Mouse (Mus musculus): ENCODE measurements around the gene Naa11. TPM values are rescaled to one million over a fixed set of nuclear protein-coding genes. Genes with fewer than 3 reads are reported as not detected.

The Naa11 gene
- polyA plus RNA-seq, 1 experiment from 2014 or later, result not detected

- no peaks in the 10 kb centered on the region for H3K4me1 ChIP-seq
- no peaks in the 10 kb centered on the region for H3K27me3 ChIP-seq (replicated peaks)
- H3K9me3 ChIP-seq (replicated peaks), result no peaks in the 10 kb centered on the region
- H3K4me3 ChIP-seq (replicated peaks), result no peak overlapping the region
- ATAC-seq (ENCODE audit: low FRiP score), result no peak
- H3K27ac ChIP-seq (replicated peaks), result no peak overlapping the region
- H3K4me2 ChIP-seq, result no peak overlapping the region
- H3K36me3 ChIP-seq, result no peaks in the 10 kb centered on the region
- WGBS, result 68% methylated on average over 14 of the region's 14 CpGs
- no peak overlapping the region for H3K9ac ChIP-seq (replicated peaks)
These were observed 9.5 kb downstream of the Naa11 start for GRCm38 (mm10) chr5:97382548-97383222.

GRCm38 (mm10) chr5:97379976-97380375, 12.2 kb downstream of the Naa11 start:
- H3K27me3 ChIP-seq (replicated peaks), result no peaks in the 10 kb centered on the region
- H3K27ac ChIP-seq (replicated peaks), result no peak overlapping the region
- H3K9ac ChIP-seq (replicated peaks), result no peak overlapping the region
- no peak overlapping the region for H3K4me2 ChIP-seq
- no peaks in the 10 kb centered on the region for H3K36me3 ChIP-seq
- no peak for ATAC-seq (ENCODE audit: low FRiP score)
- no peak overlapping the region for H3K4me3 ChIP-seq (replicated peaks)
- WGBS, result 16% methylated on average over 3 of the region's 3 CpGs
- no peaks in the 10 kb centered on the region for H3K4me1 ChIP-seq
- no peaks in the 10 kb centered on the region for H3K9me3 ChIP-seq (replicated peaks)

- WGBS, result 71% methylated on average over 8 of the region's 8 CpGs
- H3K4me3 ChIP-seq (replicated peaks), result no peak overlapping the region
These were observed 27.4 kb downstream of the Naa11 start for GRCm38 (mm10) chr5:97364781-97365180.

GRCm38 (mm10) chr5:97364252-97364651, 27.9 kb downstream of the Naa11 start:
- Histone ChIP-seq H3K27me3 (replicated peaks) (no peaks in the 10 kb centered on the region), H3K4me3 (replicated peaks) (no peak overlapping the region), H3K36me3 (no peaks in the 10 kb centered on the region), H3K4me1 (no peaks in the 10 kb centered on the region), H3K4me2 (no peak overlapping the region), H3K9ac (replicated peaks) (no peak overlapping the region), H3K9me3 (replicated peaks) (no peaks in the 10 kb centered on the region), H3K27ac (replicated peaks) (no peak overlapping the region)
- no peak for ATAC-seq (ENCODE audit: low FRiP score)
- WGBS, result 43% methylated on average over 8 of the region's 8 CpGs

More at GRCm38 (mm10) chr5:97364781-97365180, 27.4 kb downstream of the Naa11 start:
- Histone ChIP-seq H3K4me2 (no peak overlapping the region), H3K9me3 (replicated peaks) (no peaks in the 10 kb centered on the region), H3K27ac (replicated peaks) (no peak overlapping the region), H3K27me3 (replicated peaks) (no peaks in the 10 kb centered on the region), H3K36me3 (no peaks in the 10 kb centered on the region), H3K9ac (replicated peaks) (no peak overlapping the region), H3K4me1 (no peaks in the 10 kb centered on the region)
- no peak for ATAC-seq (ENCODE audit: low FRiP score)

GRCm38 (mm10) chr5:97362539-97362938, 29.6 kb downstream of the Naa11 start:
- Histone ChIP-seq H3K27me3 (replicated peaks) (no peaks in the 10 kb centered on the region), H3K9me3 (replicated peaks) (no peaks in the 10 kb centered on the region), H3K36me3 (no peaks in the 10 kb centered on the region), H3K4me2 (no peak overlapping the region), H3K4me1 (no peaks in the 10 kb centered on the region), H3K4me3 (replicated peaks) (no peak overlapping the region), H3K9ac (replicated peaks) (no peak overlapping the region), H3K27ac (replicated peaks) (no peak overlapping the region)
- 40% methylated on average over 2 of the region's 2 CpGs for WGBS
- no peak for ATAC-seq (ENCODE audit: low FRiP score)

GRCm38 (mm10) chr5:97359104-97359503, 33.1 kb downstream of the Naa11 start:
- H3K4me3 ChIP-seq (replicated peaks), result no peak overlapping the region
- no peaks in the 10 kb centered on the region for H3K9me3 ChIP-seq (replicated peaks)
- H3K27ac ChIP-seq (replicated peaks), result no peak overlapping the region
- no peaks in the 10 kb centered on the region for H3K4me1 ChIP-seq
- WGBS, result 80% methylated on average over 4 of the region's 4 CpGs
- no peak overlapping the region for H3K4me2 ChIP-seq
- H3K36me3 ChIP-seq, result no peaks in the 10 kb centered on the region
- no peak for ATAC-seq (ENCODE audit: low FRiP score)
- no peaks in the 10 kb centered on the region for H3K27me3 ChIP-seq (replicated peaks)
- no peak overlapping the region for H3K9ac ChIP-seq (replicated peaks)

GRCm38 (mm10) chr5:97356135-97356534, 36.0 kb downstream of the Naa11 start:
- Histone ChIP-seq H3K9ac (replicated peaks) (no peak overlapping the region), H3K27me3 (replicated peaks) (no peaks in the 10 kb centered on the region), H3K4me2 (no peak overlapping the region), H3K9me3 (replicated peaks) (no peaks in the 10 kb centered on the region), H3K4me3 (replicated peaks) (no peak overlapping the region), H3K27ac (replicated peaks) (no peak overlapping the region), H3K36me3 (no peaks in the 10 kb centered on the region), H3K4me1 (no peaks in the 10 kb centered on the region)
- ATAC-seq (ENCODE audit: low FRiP score), result no peak
- WGBS, result 71% methylated on average over 2 of the region's 2 CpGs

- 98% methylated on average over 2 of the region's 2 CpGs for WGBS
- no peak for ATAC-seq (ENCODE audit: low FRiP score)
These were observed 37.0 kb downstream of the Naa11 start for GRCm38 (mm10) chr5:97355152-97355551.

GRCm38 (mm10) chr5:97348760-97349159, 43.4 kb downstream of the Naa11 start:
- H3K27ac ChIP-seq (replicated peaks), result no peak overlapping the region
- peak; percentile 47; the same call in 1 of the 2 replicates for ATAC-seq (ENCODE audit: low FRiP score)
- 49% methylated on average over 2 of the region's 2 CpGs for WGBS

More at GRCm38 (mm10) chr5:97355152-97355551, 37.0 kb downstream of the Naa11 start:
- Histone ChIP-seq H3K4me1 (no peaks in the 10 kb centered on the region), H3K4me2 (no peak overlapping the region), H3K9me3 (replicated peaks) (no peaks in the 10 kb centered on the region), H3K36me3 (no peaks in the 10 kb centered on the region), H3K27me3 (replicated peaks) (no peaks in the 10 kb centered on the region), H3K27ac (replicated peaks) (no peak overlapping the region), H3K4me3 (replicated peaks) (no peak overlapping the region), H3K9ac (replicated peaks) (no peak overlapping the region)

GRCm38 (mm10) chr5:97348310-97348709, 43.9 kb downstream of the Naa11 start:
- H3K9me3 ChIP-seq (replicated peaks), result no peaks in the 10 kb centered on the region
- WGBS, result 68% methylated on average over 8 of the region's 8 CpGs
- H3K4me3 ChIP-seq (replicated peaks), result no peak overlapping the region
- no peak overlapping the region for H3K4me2 ChIP-seq
- no peak overlapping the region for H3K27ac ChIP-seq (replicated peaks)
- no peaks in the 10 kb centered on the region for H3K27me3 ChIP-seq (replicated peaks)
- ATAC-seq (ENCODE audit: low FRiP score), result no peak
- peaks cover 4% of the 10 kb centered on the region; the same call in 1 of the 2 replicates for H3K4me1 ChIP-seq
- H3K36me3 ChIP-seq, result no peaks in the 10 kb centered on the region
- no peak overlapping the region for H3K9ac ChIP-seq (replicated peaks)

More at GRCm38 (mm10) chr5:97348760-97349159, 43.4 kb downstream of the Naa11 start:
- Histone ChIP-seq H3K4me2 (no peak overlapping the region), H3K4me3 (replicated peaks) (no peak overlapping the region), H3K27me3 (replicated peaks) (no peaks in the 10 kb centered on the region), H3K36me3 (no peaks in the 10 kb centered on the region), H3K4me1 (peaks cover 4% of the 10 kb centered on the region; the same call in 1 of the 2 replicates), H3K9me3 (replicated peaks) (no peaks in the 10 kb centered on the region), H3K9ac (replicated peaks) (no peak overlapping the region)

- no peak for ATAC-seq (ENCODE audit: low FRiP score)
- no peak overlapping the region for H3K9ac ChIP-seq (replicated peaks)
- H3K4me1 ChIP-seq, result peaks cover 4% of the 10 kb centered on the region; the same call in 1 of the 2 replicates
- no peak overlapping the region for H3K4me3 ChIP-seq (replicated peaks)
- H3K9me3 ChIP-seq (replicated peaks), result no peaks in the 10 kb centered on the region
- no peaks in the 10 kb centered on the region for H3K36me3 ChIP-seq
- H3K27ac ChIP-seq (replicated peaks), result no peak overlapping the region
- WGBS, result 87% methylated on average over 10 of the region's 10 CpGs
- no peaks in the 10 kb centered on the region for H3K27me3 ChIP-seq (replicated peaks)
- no peak overlapping the region for H3K4me2 ChIP-seq
These were observed 46.4 kb downstream of the Naa11 start for GRCm38 (mm10) chr5:97345732-97346253.

GRCm38 (mm10) chr5:97345129-97345528, 47.0 kb downstream of the Naa11 start:
- Histone ChIP-seq H3K27me3 (replicated peaks) (no peaks in the 10 kb centered on the region), H3K4me1 (peaks cover 4% of the 10 kb centered on the region; the same call in 1 of the 2 replicates), H3K4me2 (no peak overlapping the region), H3K36me3 (no peaks in the 10 kb centered on the region), H3K9ac (replicated peaks) (no peak overlapping the region), H3K9me3 (replicated peaks) (no peaks in the 10 kb centered on the region), H3K4me3 (replicated peaks) (no peak overlapping the region), H3K27ac (replicated peaks) (no peak overlapping the region)
- no peak for ATAC-seq (ENCODE audit: low FRiP score)
